Mouse (Mus musculus): ENCODE results near the gene Vmn2r75.
"Not testable (repeated sequence)": the region's sequence is repeated elsewhere in the genome, so short reads cannot be mapped to it uniquely, and the experiment has no call there.

Gene Vmn2r75

GRCm38 (mm10) chr7:86171678-86172077 is at the start of gene Vmn2r75:
Gene Vmn2r75 (minus strand): TSS chr7:86171778.
- DNase-seq: not testable (repeated sequence)

GRCm38 (mm10) chr7:86211345-86211744 is 39.8 kb upstream of the Vmn2r75 start:
- no peak for DNase-seq
